Mouse (Mus musculus): ENCODE results near the gene Igf2bp2.

The Igf2bp2 gene

GRCm38 (mm10) chr16:22162512-22163455, at the start of gene Igf2bp2:
TSS of gene Igf2bp2 (minus strand) at chr16:22163299.
- in situ Hi-C loops (cut with MboI, MseI), result no loop called here

- in situ Hi-C loops (cut with MboI, MseI), result no loop called here
Measured at GRCm38 (mm10) chr16:22203501-22203900, 40.4 kb upstream of the Igf2bp2 start.

GRCm38 (mm10) chr16:22201858-22202257, 38.8 kb upstream of the Igf2bp2 start:
- in situ Hi-C loops (cut with MboI, MseI), result no loop called here

GRCm38 (mm10) chr16:22200476-22200875, 37.4 kb upstream of the Igf2bp2 start:
- in situ Hi-C loops (cut with MboI, MseI), result no loop called here

- in situ Hi-C loops (cut with MboI, MseI), result no loop called here
Measured at GRCm38 (mm10) chr16:22187366-22187765, 24.3 kb upstream of the Igf2bp2 start.

- in situ Hi-C loops (cut with MboI, MseI), result no loop called here
Measured at GRCm38 (mm10) chr16:22185411-22185810, 22.3 kb upstream of the Igf2bp2 start.

GRCm38 (mm10) chr16:22184113-22184512, 21.0 kb upstream of the Igf2bp2 start:
- in situ Hi-C loops (cut with MboI, MseI), result no loop called here

- in situ Hi-C loops (cut with MboI, MseI), result no loop called here
Measured at GRCm38 (mm10) chr16:22182286-22182685, 19.2 kb upstream of the Igf2bp2 start.

- in situ Hi-C loops (cut with MboI, MseI), result no loop called here
Measured at GRCm38 (mm10) chr16:22178793-22179192, 15.7 kb upstream of the Igf2bp2 start.

GRCm38 (mm10) chr16:22177999-22178398, 14.9 kb upstream of the Igf2bp2 start:
- in situ Hi-C loops (cut with MboI, MseI), result no loop called here

- in situ Hi-C loops (cut with MboI, MseI), result no loop called here
Measured at GRCm38 (mm10) chr16:22168731-22169130, 5.6 kb upstream of the Igf2bp2 start.

- in situ Hi-C loops (cut with MboI, MseI), result no loop called here
Measured at GRCm38 (mm10) chr16:22165556-22165955, 2.5 kb upstream of the Igf2bp2 start.

GRCm38 (mm10) chr16:22164446-22164845, 1.3 kb upstream of the Igf2bp2 start:
- in situ Hi-C loops (cut with MboI, MseI), result no loop called here

GRCm38 (mm10) chr16:22163456-22163851, 355 bp upstream of the Igf2bp2 start:
- in situ Hi-C loops (cut with MboI, MseI), result no loop called here

- in situ Hi-C loops (cut with MboI, MseI), result no loop called here
Measured at GRCm38 (mm10) chr16:22162066-22162511, 1.0 kb downstream of the Igf2bp2 start.

- in situ Hi-C loops (cut with MboI, MseI), result no loop called here
Measured at GRCm38 (mm10) chr16:22161351-22162065, 1.6 kb downstream of the Igf2bp2 start.

- in situ Hi-C loops (cut with MboI, MseI), result no loop called here
Measured at GRCm38 (mm10) chr16:22160386-22161145, 2.5 kb downstream of the Igf2bp2 start.

- in situ Hi-C loops (cut with MboI, MseI), result no loop called here
Measured at GRCm38 (mm10) chr16:22152941-22153444, 10.1 kb downstream of the Igf2bp2 start.

GRCm38 (mm10) chr16:22151706-22152315, 11.3 kb downstream of the Igf2bp2 start:
- in situ Hi-C loops (cut with MboI, MseI), result no loop called here

- in situ Hi-C loops (cut with MboI, MseI), result no loop called here
Measured at GRCm38 (mm10) chr16:22150421-22150820, 12.7 kb downstream of the Igf2bp2 start.
